Mouse (Mus musculus): Measurements from ENCODE around the gene Cdh23.

Gene Cdh23

DNA sequence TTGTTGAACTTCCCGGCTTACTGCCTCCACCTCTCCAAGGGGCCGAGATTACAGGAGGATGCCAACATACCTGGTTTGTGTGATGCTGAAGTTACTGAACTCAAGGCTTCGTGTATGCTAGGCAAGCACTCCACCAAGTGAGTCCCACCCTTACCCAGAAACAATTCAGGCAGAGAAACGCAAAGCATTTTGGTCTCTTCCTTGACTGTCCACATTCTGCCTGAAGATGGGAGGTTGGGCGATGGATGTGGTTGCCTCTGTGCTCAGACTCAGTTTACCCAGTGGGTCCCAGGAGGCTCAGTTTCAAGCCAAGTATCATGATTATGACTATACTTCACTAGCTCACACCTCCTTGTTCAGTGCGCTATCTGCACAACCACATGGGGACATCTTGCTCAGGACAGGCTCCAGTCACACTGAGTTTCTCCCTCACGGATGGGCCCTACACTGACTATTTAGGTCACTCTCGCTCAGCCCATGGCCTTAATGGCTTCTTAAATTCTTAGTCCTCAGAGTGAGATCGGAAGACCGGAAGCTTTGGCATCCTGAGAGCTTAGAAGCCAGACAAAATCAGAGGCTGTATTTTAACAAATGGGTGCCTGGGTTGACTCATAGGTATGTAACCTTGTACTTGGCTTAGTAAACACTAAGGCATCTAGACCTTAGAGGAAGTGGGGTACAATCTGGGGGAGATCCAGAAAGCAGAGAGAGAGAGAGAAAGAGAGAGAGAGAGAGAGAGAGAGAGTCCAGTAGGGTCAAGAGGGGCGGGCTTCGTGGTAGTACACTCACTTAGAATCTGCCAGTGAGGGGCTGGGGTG, 118.2 kb downstream of the Cdh23 start:
- DNase-seq (ENCODE audit: low read depth, low spot score), result no peak

DNA sequence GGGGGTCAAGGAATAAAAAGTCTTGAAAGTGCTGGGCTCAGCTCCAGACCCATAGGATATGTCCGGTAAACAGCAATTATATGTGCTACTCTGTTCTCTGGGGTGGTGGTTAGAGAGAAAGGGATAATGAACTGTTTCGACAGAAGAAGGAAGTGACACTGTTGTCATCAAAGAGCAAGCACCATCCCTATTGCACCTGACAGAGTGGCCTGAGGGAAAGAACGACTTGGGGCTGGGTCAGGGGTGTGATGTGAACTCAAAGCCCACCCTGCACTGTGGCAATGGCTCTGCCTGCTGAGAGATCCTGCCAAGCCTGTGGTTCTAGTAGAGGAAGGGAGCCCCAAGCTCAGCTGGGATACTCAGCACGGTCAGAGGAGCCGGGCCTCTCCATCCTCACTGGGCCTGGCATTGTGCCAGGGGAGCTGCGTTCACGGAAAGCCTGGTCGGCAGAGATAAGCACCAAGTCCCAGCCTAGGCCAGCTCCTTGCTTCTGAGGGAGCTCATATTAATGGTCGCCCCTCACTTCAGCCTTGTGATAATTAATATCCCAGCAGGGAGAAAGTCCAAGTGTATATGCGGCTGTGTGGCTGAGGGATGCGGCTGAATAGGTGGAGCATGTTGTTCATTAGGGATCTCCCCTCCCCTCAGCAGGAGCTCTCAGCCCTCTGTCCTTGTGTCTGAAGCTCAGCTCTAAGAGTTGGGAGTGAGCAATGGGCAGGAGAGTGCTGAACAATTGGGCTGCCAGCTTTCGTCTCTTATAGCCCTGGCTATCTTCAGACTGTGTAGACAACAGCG, 119.0 kb downstream of the Cdh23 start:
- DNase-seq (ENCODE audit: low read depth, low spot score), result no peak

DNA sequence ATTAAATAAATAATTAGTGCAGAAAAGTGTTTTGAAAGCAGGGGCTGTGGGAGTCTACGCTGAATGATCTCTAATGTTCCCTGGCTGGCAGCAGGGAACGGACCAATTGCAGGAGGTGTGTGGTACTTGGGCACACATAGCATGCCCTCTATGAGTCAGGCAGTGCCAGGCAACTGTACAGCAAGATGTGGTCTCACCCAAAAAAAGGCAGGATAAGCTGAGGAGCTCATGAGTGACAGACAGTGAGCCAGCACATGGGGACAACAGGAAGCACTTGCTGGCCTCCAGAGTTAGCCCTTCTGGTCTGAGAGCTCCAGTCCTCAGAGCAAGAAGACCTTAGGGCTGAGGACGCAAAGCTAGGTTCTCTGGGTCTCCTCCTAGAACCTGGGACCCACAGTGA, 121.4 kb downstream of the Cdh23 start:
- no peak for DNase-seq (ENCODE audit: low read depth, low spot score)

DNA sequence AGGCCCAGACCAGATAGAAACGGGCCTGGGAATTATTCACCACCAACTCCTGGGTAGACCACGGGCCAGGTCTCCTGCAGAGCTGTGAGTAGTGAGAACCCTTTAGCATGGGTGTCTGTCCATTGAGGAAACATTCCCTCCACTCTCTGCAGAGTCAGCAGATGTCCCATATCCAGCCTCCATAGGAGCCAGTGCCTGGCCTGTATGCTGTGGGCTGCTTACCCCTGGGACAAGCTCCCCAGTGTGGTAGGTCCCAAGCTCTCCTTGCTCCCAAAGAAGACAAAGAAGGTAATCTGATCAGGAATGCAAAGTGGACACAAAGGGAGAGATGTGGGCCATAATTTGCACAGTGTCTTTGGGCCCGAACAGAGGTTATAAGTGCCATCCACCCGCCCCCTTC, 124.8 kb downstream of the Cdh23 start:
- DNase-seq (ENCODE audit: low read depth, low spot score), result no peak

DNA sequence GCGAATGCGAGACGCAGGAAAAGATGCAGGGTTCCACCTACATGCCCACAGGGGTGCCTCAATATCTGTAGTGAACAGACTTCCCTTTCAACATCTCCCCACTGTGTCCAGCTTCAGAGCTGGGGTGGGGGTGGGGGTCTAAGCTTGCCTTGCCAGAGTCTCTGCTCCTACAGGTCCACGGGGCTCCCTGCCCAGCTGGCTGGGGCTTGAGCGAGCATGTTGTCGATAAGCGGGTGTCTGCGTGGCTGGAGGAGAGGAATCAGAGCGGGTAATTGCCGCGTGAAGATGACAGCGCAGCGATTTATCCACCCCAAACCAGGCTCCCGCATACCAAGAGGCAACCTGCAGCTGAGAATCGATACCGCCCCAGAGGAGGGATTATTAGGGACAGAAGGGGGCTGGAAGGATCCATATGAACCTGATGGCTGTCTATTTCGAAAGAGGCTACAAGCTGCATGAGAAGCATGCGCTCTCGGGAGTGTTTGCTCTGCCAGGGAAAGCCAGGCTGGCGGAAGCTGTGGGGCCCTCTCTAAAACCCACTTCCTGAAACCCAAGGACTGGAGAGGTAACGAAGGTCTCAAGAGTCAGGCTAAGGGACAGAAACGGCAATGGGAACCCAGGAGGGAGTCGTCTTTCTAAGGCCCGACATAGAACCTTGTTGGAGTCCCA, 129.8 kb downstream of the Cdh23 start:
- no peak for DNase-seq (ENCODE audit: low read depth, low spot score)

DNA sequence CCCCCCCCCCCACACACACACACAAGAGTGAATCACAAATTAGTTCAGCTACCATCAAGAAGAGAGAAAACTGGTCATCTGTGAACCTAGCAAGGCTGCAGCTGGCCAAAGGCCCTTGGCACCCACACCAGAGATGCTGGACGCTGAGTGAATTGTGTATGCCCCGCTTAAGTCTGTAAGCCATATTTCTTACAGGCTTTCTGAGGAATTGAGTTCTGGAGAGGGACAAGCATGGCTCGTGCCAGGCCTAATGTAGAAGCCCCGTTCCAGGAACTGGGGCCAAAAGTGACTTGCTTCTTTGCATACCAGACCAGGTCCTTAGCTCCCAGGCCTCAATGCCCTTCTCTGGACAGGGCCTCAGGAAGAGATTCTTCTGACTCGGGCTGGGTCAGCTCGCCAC, 132.2 kb downstream of the Cdh23 start:
- DNase-seq (ENCODE audit: low read depth, low spot score), result no peak

DNA sequence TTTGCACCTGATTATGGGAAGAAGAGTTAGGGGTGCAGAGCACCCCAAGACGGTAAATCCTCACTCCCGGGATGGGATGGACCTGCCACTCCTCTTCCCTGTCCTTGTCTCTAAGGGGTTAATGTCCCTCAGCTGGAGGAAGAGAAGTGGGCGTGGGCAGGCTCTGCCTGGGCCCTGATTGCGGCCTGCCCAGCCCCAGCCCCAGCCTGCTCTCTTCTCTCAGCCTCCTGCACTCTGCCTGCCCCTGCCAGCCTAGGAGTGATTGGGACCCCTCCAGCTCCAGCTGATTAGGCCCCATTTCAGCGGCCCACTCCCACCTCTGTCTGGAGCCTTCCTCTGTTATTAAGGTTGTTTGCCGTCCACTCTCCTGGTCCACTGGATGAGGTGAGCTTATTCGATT, 133.3 kb downstream of the Cdh23 start:
- no peak for DNase-seq (ENCODE audit: low read depth, low spot score)

DNA sequence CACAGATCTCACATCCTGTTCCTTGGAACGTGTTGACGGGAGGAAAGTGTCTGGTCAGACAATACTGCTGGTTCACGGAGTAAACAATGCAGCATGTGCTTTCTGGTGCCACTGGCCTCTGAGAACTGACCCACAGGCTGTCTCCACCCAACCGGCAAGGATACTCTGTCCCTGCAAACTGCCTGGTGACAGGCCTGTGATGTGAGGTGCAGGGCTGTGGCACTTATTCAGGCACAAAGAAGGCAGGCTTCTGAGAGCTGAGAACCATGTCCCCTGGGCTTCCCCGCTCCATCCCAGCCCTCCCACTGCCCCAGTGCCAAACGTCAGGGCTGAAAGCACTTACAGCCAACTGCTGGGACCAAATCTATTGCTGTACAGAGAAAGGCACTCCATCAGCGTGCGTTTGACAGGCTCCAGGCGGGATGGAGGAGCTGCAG, 137.8 kb downstream of the Cdh23 start:
- no peak for DNase-seq (ENCODE audit: low read depth, low spot score)

DNA sequence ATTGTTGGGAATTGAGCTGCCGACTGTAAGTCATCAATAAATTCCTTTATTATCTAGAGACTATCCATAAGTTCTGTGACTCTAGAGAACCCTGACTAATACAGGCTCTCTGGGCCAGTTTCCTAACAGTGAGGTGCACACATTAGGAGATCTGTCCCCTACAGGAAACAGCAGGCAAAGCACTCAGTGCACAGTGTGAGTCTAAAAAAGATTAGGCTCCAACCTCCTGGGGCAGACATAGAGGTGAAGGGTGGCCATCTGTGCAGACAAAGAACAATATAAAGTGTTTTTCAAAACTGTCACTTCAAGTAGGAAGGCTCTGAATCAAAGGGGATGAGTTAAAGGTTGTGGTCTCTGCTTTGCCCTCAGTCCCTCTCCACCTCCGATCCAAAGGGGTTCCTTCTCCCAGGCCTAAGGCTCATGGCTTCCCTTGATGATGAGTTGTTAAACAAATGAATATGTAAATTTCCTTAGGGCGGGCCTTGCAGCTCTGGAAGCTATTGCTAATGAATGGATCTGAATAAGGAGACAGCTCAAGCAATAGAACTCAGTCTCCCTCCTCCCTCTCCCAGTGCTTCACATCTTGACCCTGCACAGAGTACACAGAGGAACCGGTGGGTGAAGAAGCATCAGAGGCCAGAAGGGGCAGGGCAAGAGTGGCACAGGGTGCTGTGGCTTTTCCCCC, 143.2 kb downstream of the Cdh23 start:
- no peak for DNase-seq (ENCODE audit: low read depth, low spot score)

DNA sequence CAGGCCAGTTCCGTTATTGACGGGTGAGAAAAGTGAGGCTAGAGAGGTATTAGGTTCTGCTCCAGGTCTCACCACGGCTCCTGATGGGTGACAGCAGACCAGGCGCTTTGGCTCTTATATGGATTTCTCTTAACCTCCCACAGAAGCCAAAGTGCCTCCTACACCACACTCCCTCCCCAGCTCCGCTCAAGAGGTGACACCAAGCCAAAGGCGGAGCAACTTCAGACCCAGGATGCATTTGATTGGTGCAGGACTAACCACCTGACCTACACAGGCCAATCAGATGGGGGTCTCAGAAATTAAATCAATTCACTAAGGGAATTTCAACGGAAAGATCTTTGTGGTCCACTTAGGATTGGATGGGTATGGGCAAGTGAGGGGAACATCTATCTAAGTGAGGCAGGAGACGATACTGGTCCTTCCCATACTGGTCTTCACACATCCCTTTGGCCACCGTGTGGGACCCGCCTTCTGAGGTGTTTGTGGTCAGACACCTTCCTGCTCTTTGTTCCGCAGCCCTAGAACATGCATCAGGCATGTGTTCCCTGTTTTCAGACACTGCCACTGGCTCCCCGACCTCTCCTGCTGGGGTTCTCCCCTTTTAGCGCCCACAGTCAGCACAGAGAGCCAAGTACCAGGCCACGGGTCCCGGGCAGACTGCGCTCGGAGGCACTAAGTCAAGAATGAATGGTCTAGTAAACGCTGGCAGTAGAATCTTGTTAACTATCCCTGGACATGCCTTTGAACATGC, 157.0 kb downstream of the Cdh23 start:
- no peak for DNase-seq (ENCODE audit: low read depth, low spot score)

DNA sequence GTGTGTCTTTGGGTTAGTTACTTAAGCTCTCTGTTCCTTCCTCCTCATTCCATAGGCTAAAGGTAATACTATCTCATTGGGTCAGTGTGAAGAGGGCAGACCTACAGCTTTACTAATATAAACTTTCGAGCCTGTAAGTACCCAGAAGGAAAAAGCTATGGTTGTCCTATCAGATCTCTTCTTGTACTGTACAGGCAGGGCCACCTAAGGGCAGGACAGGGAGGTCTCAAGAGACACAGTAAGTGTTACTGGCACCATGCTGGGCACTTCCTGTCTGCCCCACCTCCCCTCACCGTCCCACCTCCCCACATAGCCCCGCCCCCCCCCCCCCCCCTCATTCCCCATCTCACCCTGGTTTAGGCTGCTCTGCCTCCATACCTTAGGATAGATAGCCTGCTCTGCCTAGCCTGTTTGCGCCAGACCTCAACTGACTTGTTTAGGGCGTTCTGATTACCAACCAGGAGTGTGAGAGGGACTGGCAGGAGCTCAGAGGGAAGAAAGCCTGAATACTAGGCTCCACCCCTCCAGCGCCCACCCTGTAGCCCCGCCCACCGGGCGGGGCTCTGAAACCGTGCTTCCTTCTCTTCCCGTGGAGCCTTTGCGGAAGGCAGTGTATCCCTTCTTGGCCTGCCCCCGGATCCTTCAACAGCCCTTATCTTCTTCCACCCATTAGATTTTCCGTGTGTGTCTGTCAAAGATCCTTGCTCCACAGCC, 160.0 kb downstream of the Cdh23 start:
- peak; percentile 46 for DNase-seq (ENCODE audit: low read depth, low spot score)

DNA sequence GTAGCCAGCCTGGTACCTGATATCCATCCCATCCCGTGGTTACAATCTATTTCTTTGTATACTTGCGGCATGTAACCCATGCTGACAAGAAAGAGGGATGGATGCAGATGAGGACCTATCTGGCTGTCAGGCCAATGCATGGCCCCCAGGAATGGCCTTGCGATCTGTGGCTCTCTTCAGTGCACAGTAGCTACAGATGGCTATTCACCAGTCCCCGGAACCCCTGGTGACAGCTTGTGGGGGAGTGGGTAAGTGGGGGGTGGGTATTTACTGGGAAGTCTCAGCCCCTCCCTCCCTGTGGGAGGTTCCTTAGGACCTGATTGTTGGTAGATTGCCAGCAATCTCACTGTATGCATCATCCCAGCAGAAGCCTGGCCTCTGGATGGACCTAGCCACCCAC, 163.8 kb downstream of the Cdh23 start:
- DNase-seq (ENCODE audit: low read depth, low spot score), result no peak

DNA sequence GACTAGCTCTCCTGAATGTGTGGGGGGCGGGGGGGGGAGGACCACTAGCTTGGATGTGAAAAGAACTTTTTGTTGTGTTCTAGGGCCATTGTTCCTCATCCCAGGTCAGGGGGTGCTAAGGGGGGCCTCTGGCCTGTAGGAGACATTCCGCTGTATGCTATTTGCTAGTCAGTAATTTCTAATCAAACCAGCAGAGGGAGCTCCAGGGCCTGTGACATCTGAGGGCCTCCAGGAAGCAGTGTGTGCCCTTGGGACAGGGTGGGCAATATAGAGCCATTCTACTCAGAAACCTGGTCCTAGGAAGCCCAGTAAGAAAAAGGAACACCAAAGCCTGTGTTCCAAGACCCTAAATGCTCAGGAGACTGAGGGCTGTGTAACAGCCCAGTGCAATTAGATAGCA, 164.9 kb downstream of the Cdh23 start:
- peak; percentile 82 for DNase-seq (ENCODE audit: low read depth, low spot score)

DNA sequence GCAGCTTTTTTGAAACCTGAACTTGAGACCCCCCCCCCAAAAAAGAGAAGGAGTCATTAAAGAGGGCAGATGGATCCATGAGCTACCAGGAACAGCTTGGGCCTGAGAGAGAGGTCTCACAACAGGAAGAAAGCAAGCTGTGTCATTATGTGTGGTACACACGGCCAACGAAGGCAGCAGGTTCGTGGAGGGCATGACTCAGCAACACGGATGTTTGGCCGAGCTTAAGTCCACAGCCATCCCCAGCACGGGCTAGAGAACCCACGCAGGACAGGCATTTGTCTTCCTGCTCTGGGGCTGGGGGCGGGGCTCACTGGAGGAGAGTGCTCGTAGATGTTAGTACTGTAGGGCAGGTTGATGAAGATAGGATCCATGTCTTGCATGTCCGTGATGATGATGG, 165.7 kb downstream of the Cdh23 start:
- DNase-seq (ENCODE audit: low read depth, low spot score), result no peak

DNA sequence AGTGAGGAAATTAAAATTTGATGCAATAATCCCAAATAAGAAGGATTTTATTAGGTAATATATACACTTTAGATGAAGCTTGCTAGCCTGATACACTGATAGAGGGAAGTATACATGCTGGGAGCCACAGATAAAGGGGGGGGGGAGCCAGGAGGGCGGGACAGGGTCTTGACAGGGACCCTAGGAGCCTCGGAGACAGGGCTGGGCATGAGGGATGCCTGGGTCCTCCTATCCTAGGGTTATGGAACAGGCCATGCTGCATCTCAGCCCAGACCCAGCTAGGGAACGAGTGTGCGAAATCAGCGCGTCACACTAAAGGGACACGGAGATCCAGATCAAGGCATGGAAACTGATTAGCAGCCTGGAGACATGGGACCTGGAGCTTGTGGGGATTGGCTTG, 168.3 kb downstream of the Cdh23 start:
- no peak for DNase-seq (ENCODE audit: low read depth, low spot score)

DNA sequence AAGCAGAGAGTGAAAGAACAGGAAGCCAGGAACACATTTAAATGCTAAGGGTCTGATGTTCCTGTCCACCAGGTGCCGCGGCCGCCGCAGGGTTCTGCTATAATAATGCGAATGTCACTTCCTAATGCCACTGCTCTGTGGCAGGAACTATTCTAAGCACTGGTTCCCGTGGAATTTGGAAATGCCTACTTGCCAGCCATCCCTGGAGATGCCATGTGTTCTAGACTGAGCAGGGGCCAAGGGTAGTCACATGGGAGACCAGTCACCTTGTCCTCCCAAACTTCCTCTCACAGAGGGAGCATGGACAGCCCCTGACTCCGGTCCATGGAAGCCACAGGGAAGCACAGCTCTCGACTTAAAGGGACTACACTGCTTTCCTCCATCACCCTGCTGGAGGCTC, 171.2 kb downstream of the Cdh23 start:
- no peak for DNase-seq (ENCODE audit: low read depth, low spot score)

DNA sequence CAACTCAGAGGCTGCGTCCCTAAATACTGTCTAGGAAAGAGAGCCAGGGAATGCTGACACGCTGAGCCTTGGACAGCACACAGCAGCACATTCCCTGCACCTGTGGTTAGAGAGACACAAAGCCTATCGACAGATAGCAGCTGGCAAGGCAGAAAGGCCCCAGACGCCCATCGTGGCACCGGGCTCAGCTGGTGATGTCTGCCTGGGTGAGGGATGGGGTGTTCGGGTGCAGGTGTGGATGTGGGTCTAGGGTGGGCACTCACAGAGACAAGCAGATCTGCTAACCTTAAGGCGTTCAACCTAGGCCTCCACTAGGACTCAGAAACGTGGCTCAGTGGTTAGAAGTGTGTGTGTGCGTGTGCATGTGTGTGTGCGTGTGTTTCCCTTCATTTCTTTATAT, 180.0 kb downstream of the Cdh23 start:
- DNase-seq (ENCODE audit: low read depth, low spot score), result no peak

DNA sequence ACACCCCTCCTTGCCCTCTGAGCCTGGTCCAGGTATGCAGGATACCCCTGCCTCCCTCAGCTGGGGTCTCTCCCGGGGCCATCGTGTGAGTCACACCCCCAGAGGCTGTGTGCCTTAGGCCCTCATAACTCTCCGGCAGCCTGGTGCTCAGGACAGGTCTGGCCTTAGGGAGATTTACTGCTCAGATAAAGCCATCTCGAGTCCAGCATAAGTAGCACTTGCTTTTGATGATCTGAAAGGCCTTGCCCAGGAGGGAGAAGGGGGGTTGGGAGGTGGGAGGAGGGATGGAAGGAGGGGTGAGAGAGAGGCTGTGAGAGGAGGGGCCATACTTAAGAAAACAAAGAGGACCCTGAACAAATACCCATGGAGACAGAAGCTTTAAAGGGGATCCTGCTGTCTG, 197.8 kb downstream of the Cdh23 start:
- DNase-seq (ENCODE audit: low read depth, low spot score), result peak; percentile 53

DNA sequence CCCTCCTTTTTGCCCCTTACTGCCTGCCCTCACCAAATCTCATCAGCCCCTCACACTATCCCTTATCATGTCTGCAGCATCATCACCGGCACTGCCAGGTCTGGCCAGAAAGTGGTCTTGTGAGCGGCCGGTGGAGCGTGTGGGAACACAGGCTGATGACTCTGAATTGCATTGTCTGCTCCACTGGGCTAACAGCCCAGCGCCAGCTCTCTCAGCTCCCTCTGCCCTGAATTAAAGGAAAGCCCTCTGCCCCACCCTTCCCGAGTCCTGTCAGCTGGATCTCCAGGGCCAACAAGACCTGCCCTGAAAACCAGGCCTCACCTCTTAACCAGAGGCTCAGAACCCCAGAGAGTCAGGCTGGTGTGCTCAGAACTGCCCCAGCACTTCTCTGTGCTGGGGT, 201.2 kb downstream of the Cdh23 start:
- DNase-seq (ENCODE audit: low read depth, low spot score), result no peak

DNA sequence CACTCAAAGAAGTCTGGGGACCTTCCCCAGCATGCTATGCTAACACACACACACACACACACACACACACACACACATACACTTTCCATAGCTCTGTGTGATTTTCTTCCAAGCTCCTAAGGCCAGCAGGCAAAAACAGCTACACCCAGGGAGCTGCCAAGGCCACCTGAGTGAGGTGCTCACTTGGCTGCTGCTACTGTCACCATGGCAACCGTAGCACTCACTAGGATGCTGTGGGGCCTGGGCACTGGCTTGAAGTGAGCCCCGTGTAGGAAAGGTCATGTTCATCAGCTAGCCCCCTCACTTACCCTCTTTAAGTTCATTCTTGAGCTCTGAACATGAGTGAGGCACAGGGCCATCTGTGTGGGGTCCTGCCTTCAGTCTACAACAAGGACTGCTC, 204.8 kb downstream of the Cdh23 start:
- DNase-seq (ENCODE audit: low read depth, low spot score), result no peak

DNA sequence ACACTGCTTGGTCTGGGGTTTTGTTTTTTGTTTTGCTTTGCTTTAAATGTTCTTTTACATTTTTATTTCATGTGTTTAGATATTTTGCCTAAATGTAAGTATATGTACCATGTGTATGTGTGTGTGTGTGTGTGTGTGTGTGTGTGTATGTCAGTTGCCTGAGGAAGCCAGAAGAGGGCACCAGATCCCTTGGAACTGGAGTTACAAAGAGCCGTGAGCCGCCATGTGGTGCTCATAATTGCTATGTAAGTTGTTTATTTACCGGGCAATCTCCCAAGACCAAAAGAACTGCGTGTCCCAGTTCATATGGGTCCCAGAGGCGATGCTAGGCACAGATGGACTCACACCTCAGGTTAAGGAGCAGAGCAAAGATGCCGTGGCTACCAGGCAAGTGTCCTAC, 214.9 kb downstream of the Cdh23 start:
- no peak for DNase-seq (ENCODE audit: low read depth, low spot score)
